Mouse (Mus musculus) spleen, postnatal 14 days (tissue): Measurements from ENCODE around the gene Lrrc73.

ENCODE experiments used
- DNase-seq, 2 experiments: peaks; one replicate each; pipeline ENCODE4 v3.0.0; 2021 to 2022; ENCODE audit warnings: low spot score in 2 of 2

Lrrc73 gene

DNA sequence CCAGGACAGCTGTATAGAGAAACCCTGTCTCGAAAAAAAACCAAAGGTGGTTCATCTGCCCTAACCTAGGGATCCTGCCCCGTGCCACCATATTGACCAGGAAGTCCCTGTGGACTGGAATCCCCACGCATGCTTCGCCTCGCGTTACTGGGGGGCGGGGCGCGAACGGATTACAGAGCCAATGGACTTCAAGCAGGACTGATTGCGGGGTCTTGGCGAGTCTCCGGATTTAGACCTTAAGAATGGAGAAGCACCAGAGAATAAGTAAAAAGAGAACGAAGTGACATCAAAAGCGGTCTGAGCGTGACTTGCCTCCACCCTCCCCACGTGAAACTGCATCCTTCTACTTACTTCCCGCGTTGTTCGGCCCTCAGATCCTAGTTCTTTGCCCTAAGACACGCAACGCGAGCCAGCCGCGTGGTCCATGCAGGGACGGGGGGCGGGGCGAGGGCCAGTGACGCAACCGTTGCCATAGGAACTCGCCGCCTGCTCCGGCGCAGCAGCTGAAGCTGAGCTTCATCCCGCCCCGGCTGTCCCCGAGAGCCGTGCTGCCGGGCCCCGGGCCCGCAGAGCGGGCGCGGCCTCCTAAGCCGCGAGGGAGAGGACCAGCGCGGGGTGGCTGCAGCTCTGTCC is at the start of gene Lrrc73:
TSS of gene Lrrc73 (plus strand) at position 80 of the 633 bp plus-strand sequence.
- peak; percentile 73 to 86 for DNase-seq

DNA sequence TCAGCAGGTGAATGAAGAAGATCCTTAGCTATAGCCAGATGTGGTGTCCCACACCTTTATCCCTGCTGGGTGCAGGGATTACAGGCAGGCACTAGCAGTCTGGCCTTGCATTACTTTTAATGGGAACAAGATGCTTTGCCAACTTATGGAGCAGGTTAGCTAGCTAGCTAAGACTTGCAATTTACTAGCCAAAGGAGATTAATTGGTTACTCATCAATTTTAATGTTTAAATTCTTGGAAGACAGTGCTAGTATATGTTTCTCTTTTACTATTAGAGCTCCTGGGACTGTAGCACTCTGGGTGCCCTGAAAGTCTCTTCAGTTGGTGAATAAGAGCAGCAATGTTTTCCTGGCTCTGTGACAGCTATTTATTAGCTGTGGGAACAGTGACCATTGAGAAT is 46.7 kb upstream of the Lrrc73 start:
- DNase-seq: no peak

DNA sequence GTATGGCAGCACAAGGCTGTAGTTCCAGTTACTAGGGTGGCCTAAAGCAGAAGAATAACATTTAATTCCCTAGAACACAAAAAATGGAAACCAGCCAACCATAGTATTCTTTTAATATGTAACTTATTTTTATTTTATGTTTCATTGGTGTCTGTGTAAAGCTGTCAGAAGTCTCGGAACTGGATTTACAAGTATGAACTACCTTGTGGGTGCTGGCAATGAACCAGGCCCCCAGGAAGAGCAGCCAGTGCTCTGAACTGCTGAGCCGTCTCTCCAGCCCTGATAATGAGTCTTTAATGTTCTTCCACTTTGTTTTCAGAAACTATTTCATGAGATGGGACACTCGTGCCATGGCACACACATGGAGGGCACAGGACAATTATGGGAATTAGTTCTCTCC is 42.8 kb upstream of the Lrrc73 start:
- DNase-seq: no peak

DNA sequence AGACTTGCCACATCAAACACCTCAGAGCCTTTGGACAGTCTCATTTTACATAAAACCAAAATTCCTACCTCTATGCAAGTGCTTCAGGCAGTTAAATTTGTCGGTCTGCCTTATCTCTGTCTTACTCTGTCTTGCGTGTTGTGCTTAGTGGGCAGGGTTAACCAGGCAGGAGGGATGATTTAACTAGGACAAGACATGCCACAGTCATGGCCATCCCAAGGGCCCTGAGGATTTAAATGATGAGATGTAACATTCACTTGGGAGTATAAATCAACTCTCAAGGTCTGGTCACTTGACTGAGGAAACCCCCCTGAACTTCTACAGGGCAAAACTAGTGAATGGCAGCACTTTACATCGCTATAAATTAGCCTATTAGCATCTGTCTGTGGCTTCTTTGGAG is 31.7 kb upstream of the Lrrc73 start:
- DNase-seq: no peak

DNA sequence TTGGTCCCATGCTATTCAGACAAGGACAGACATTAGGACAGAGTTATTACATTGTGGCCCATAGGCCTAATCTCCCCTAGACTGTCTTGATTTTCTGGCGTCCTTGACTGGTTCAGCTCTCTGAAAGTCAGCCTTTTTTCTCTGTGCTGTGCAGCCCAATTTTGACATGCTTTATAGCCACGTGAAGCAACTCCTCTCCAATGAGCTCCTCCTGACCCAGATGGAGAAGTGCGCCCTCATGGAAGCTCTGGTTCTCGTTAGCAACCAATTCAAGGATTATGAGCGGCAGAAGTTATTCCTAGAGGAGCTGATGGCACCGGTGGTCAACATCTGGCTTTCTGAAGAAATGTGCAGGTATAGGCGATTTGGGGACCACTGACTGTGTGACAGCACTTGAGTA is 25.8 kb upstream of the Lrrc73 start:
- DNase-seq: no peak

DNA sequence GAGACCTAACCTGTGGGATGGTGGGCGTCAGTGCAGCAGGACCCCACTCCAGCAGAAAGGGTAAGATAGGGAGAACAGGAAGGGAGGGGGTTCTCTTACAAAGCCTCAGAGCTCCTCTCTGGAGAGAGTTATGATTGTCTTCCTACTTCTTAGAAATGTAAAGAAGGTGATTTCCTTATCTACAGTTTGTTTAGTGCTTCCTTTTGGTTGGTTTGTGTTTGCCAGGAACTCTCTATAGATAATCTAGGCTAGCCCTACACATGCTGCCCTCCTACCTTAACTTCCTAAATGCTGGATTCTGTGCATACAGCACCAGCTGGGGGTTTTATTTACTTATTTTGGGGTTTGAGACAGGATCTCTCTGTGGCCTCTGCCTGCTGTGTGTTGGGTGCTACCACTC is 17.3 kb upstream of the Lrrc73 start:
- DNase-seq: no peak

DNA sequence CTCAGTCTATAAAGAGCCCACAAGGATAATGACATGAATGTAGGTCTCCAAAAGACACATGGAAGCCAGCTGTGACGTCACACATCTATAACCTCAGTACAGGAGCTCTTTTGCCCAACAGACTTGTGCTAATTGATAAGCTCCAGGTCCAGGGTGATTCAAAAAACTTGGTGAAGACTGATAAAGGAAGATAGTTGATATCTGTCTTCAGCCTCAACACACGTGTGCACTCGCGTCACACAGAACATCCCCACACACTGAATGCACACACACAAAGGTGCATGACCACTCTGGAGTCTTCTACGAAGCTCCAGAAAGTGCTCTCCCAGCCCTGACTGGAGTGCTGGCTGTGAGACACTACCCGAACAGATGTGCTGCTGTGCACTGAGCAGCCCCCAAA is 16.3 kb upstream of the Lrrc73 start:
- DNase-seq: no peak

DNA sequence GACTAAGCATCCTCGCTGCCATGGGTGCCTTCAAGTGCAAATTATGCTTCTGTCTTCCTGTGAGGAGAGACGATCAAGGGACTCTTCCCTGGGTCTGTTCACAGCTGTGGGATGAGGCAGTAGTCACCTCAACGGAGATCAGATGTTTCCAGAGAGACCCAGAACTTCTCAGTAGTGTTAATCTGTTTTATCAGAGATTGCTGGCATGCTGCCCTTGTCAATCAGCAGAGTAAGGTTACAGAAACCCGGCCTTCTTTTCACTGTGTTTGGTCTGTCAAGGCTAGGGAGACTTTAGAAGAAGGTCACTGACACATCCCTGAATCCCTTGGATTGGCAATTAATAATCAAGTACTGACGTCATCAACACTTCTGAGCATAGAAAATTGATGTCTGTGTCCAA is 15.9 kb upstream of the Lrrc73 start:
- DNase-seq: no peak

DNA sequence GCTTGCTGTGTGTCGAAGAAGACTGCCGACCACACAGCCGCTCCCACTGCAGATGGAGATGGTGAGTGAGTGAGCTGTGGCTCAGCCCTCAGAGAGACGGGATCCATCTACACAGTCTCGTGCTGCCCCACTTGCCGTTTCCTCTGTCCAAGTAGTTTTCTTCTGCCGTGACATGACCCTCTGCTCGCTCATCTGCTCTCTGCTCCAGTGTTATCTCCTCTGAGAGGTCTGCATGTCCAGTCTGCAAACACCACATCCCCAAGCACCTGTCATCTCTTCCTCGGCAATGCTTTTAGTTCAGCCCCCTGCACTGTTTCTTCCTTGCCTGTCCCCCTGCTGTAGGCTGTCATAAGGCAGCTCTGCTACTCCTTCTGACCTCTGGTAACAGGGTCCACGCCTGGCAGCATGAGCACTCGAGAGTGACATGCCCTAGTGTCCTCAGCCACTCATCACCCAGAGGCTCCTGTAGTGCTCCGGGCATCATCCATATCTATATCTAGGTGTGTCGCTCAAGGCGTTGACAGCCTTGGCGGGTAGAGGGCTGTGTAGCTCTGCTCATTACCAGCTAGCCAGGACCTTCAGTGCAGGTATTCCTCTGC is 13.7 kb upstream of the Lrrc73 start:
- DNase-seq: no peak

DNA sequence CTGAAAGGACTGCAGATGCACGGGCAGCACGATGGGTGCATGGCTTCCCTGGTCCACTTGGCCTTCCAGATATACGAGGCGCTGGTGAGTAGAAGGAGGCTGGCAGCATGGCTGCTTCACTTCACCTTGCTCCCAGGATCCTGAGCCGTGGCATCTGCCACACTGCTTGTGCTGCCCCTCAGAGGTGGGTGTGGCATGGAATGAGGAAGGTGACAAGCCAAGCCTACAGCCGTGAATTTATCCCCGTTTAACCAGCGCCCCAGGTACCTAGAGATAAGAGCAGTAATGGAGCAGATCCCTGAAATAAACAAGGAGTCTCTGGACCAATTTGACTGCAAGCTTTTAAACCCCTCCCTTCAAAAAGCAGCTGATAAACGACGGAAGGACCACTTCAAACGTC is 11.9 kb upstream of the Lrrc73 start:
- DNase-seq: no peak

DNA sequence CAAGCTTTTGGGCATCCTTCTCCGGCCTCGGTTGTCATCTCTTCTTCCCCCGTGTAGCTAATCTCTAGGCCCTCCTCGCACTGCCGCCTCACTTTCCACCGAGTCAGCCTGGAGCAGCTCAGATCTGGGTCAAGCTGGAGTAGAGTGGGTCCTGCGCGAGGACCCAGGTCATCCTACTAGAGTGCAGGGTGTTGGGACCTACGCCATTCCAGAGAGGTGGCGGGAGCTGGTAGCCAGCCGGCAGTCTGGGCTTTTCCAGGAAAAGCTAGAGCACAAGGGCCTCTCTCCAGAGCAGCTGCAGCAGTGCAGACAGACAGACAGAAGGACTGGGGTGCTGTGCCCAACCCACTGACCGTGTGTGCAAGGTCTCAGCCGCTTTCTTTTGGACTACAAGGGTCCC is 11.1 kb upstream of the Lrrc73 start:
- DNase-seq: no peak

DNA sequence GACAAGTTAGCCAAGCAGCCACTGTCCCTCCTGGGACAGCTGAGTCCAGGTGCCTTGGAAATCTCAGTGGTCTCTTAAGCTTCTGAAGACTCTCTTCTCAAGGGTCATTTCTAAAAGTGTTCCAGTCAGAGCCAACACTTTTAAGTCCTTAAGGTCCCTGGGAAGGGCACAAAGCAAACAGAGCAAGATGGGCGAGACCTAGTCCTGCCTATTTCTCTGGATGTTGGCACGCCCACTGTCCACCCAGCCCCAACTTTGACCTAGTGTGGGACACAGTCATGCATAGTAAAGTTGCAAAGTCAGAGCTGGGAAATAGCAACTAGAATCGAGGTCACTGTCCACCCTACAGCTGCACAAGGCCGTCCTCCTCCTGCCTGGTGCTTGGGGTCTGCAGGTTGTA is 10.3 kb upstream of the Lrrc73 start:
- DNase-seq: no peak

DNA sequence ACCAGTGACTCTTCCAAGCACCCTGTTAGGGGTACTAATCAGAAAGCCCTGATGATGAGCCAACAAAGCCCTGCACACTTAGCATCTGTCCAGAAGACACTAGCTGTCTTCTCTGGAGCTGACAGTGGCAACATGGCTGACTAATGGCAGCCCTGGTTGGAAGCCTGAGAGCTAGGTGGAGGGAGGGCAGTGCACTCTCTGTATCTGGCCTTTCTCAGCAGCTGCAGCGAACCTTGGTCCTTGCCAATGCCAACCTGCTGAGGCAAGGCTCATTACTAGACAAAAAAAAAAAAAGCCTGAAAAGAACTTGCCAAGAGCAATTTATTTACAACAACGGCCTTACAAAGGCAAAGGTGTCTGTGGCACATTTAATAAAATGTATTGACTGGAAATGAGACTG is 9.7 kb upstream of the Lrrc73 start:
- DNase-seq: no peak

DNA sequence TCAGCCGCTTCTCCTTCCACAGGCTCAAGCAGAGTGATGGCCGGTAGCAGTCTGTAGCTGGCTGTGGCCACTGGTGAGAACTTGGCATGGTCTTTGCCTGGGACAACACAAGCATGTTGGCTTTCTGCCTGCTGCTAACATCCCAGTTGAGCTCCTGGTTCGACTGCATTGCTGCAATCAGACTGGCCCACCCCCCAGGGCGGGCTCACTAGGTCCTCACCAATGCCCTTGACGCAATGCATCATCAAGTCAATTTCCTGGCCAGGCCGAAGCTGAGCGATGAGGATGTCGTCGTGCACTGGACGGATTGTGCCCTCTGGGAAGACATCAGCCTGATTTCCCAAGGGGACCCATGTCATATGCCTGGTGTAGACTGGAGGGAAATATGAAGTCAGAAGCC is 8.8 kb upstream of the Lrrc73 start:
- no peak for DNase-seq

DNA sequence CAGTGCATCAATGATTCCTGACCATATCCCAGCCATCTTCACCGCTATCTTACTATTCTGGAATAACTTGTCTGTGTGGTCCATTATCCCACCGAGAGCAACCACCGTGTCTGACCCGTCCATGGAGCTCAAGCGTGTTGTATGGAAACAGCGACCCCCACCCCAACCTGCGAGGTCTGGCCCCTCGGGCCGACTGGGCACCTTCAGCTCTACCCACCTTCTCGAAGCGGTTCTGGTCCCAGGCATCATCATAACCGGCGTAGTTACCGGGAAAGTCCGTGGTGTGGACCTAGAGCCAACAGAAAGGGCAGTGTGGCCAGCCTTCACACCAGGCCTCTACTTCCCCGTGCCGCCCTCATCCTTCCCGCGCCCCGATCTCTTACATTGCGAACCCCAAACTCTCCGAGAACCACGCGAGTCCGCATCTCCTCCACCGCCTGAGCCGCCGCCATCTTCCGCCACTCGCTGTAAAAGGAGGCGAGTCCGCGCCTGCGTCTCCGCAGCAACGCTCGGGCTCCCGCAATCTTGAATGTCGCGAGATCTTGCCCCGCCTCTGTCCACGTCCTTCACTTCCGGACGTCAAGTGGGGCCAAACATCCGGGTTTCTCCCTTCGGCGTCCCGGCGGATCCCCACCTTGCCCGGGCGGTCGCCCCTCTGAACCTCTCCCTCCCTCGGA is 5.7 kb upstream of the Lrrc73 start, which contains the start of the genes Polr1c and Yipf3:
TSS of gene Polr1c (minus strand) at position 543 of the 677 bp plus-strand sequence.
TSS of gene Yipf3 (plus strand) at position 569 of the 677 bp plus-strand sequence.
- peak; percentile 88 to 93 for DNase-seq

DNA sequence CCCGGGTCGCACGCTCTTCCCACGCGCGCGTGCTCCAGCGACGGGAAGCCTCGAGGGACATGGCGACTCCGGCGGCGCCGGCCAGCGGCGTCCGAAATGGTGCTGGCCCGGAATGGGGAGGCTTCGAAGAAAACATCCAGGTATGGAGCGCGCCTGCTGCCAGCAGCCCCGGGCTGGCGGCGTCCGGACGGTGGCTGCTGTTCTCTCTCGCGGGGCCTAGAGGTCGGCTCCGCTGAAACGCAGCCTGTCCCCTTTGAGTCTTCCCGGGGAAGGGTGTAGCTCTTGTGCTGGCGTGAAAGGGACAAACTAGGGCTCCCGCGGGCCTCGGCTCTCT is 5.2 kb upstream of the Lrrc73 start:
- DNase-seq: no peak

DNA sequence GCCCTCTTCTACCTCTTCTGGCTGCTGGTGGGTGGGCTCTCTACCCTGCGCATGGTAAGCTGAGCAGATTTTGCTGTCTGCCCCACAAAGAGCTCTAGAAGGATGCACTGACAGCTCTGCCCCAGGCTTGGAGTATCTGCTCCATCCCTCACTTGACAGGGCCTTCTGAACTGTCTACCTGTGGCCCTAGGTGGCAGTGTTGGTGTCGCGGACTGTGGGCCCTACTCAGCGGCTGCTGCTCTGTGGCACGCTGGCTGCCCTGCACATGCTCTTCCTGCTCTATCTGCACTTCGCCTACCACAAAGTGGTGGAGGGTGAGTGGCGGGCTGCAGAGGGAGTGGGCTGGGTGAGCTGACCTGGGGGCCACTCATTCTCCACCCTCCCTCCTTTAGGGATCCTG is 2.2 kb upstream of the Lrrc73 start:
- no peak for DNase-seq

DNA sequence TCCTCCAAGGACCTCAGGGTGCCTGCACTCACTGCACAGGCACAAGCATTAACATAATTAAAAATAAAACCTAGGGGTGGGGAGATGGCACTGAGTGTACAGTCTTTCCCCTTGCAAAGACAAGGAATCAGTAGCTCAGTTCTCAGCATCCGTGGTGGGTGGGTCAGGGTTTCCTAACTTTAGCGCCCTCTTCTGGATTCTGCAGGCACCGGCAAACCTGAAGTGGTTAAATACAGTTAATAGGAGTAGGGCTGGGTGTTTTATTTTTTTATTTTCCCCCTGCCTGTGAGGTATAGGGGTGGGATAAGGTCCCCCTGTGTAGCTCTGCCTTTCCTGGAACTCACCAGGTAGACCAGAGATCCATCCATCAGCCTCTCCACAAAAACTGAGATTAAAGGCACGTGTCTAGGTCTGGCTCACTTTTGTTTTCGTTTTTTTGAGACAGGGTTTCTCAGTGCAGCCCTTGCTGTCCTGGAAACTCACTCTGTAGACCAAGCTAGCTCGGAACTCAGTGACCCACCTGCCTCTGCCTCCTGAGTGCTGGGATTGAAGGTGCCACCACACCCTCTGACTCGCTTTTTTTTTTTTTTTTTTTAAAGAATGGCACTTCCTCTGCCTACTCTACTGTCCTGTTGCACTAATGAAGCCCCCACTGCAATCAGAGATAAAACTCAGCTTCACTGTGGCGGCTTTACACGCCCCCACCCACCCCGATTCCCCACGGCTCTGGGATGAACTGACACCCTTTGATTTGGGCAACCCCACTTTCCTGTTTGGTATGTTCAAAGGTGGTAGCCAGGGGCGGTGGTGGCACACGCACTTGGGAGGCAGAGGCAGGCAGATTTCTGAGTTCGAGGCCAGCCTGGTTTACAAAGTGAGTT is 520 bp upstream of the Lrrc73 start:
- peak in 1 of 2 experiments; percentile 38 for DNase-seq

DNA sequence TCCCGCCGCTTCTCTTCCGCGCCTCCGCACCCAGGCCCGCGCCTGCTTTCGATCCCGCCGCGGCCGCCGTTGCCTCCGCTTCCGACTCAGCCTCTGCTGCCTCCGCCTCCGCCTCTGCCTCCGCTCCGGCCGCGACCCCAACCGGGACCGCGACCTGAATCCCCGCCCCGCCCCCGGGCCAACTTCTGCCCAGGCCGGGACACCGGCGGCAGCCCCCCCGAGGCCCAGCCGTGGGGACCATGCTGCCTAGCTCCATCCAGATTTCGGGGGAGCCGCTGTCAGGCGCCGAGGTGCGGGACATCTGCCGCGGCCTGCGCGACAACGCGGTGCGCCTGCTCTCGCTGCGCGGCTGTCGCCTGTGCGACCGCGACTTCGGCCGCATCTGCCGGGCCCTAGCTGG is 775 bp downstream of the Lrrc73 start:
- DNase-seq: peak in 1 of 2 experiments; percentile 11

DNA sequence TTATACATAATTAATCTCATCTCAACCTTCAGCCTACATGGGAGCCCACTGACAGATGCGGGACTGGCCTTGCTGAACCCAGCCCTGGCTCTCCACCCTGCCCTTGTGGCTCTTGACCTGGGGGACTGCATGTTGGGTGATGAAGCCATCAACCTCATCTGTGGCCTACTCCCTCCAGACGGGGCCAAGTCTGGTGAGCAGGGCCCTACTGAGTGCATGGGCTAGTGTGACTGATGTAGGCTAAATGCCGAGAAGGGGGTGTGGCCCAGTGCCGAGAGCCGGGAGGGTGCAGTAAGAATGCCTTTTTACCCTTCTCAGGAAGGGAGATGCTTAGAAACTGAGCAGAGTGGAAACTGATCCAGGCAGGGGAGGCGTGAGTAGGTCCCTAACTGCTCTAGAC is 1.8 kb downstream of the Lrrc73 start:
- no peak for DNase-seq

DNA sequence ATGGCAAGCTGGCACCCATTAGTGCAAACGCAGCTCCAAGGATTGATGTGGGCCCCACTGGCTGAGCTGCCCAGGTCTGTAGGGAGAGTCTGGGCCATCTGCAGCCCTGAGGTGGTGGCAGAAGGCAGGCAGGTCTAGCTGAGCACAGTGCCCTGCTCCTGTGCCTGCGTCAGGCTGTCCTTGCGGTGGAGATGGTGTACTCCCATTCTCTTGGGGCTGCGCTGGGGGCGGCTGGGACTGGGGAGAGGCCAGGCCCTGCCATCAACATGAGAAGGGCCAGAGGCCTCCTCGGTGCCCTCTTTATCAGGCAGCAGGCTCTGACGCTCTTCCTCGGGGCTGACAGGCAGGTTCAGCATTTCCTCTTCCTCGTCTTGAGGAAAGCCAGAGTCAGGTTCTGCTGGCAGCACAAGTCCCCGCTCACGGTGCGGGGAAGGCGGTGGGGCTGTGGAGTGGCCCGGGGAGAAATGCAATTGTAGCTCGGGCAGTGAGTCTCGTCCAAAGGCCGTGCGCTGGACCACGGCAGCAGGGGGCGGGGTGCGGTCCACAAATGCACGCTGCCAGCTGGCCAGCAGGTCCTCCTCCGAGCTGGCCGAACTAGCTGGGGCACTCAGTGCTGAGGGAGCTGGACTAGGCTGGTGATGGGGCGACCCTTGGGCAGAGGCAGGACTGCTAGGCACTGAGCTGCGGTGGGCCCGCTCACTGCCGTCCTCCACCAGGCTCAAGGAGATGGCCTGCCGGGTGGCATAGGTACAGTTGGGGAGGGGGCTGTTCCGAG is 5.1 kb downstream of the Lrrc73 start:
- DNase-seq: no peak

DNA sequence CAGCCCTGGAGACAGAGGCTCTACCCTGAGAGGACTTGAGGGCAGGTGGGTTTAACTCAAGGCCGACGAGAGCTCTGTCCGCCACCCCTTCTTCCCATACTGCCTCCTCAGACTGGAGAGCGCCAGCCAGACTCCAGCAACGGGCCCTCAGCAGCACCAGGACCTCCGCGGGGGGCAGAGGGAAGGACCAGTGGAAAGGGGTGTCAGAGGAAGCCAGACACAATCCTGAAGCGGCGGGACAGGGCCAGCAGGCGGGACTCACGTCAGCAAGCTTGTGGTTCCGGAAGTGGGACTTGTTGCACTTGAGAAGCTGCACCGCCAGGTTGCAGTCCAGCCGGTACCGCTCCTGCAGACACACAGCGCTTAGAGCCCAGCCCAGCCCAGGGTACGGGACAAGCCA is 6.3 kb downstream of the Lrrc73 start:
- no peak for DNase-seq
